Mouse (Mus musculus) heart, postnatal 4 days (tissue): ENCODE results near the gene Pigr. TPM values are rescaled to one million over a fixed set of nuclear protein-coding genes. Genes with fewer than 3 reads are reported as not detected.
A peak's percentile ranks its signal among the peaks of the same experiment; 100 is the strongest.

Experiments used
- DNase-seq: peaks from one replicate; pipeline ENCODE4 v3.0.0; 2021
- total RNA-seq, 2 experiments: library from RNA; stranded (reverse); gene quantifications; 2 replicates each; pipeline ENCODE4 v1.2.3; 2021

Gene Pigr
- total RNA-seq, 2 experiments from 2014 or later = not detected

- DNase-seq = peak; percentile 10
Observed at GRCm38 (mm10) chr1:130877889-130878614, 51.6 kb downstream of the Pigr start.

GRCm38 (mm10) chr1:130879927-130880326 lies 53.4 kb downstream of the Pigr start:
- no peak for DNase-seq

GRCm38 (mm10) chr1:130883146-130883545 lies 56.7 kb downstream of the Pigr start:
- no peak for DNase-seq

- DNase-seq = no peak
Observed at GRCm38 (mm10) chr1:130887354-130887753, 60.9 kb downstream of the Pigr start, which contains the start of gene Il24. Gene Il24, minus strand, starts transcription at chr1:130887454.

- DNase-seq = no peak
Observed at GRCm38 (mm10) chr1:130892446-130892845, 66.0 kb downstream of the Pigr start.

- DNase-seq = no peak
Observed at GRCm38 (mm10) chr1:130893329-130894040, 67.0 kb downstream of the Pigr start.

GRCm38 (mm10) chr1:130894468-130894867 lies 68.0 kb downstream of the Pigr start:
- no peak for DNase-seq

Other genes starting within 250 kb of the Pigr start
- not detected for gene Zp3r, start 197.1 kb upstream of the Pigr start, total RNA-seq
- not detected for gene C4bp, start 165.1 kb upstream of the Pigr start, total RNA-seq
- not detected for gene Gm29427, start 110.9 kb upstream of the Pigr start, total RNA-seq
- gene Yod1, start 109.4 kb upstream of the Pigr start, total RNA-seq = 1 to 10 TPM; 6.4 to 6.5 TPM
- 10 to 100 TPM; 25.6 to 26.0 TPM for gene Pfkfb2, start 97.4 kb upstream of the Pigr start, total RNA-seq
- under 1 TPM; 0.79 to 0.97 TPM for gene AA986860, start 94.7 kb upstream of the Pigr start, total RNA-seq
- under 1 TPM; 0.38 to 0.76 TPM for gene Fcamr, start 25.8 kb upstream of the Pigr start, total RNA-seq
- 1 to 10 TPM in 1 of 2 experiments, under 1 TPM in 1; 0.63 to 1.2 TPM for gene Fcmr, start 39.0 kb downstream of the Pigr start, total RNA-seq
- not detected for gene Il24, start 60.8 kb downstream of the Pigr start, total RNA-seq
- gene Il20, start 84.8 kb downstream of the Pigr start, total RNA-seq = not detected
- gene Il19, start 113.4 kb downstream of the Pigr start, total RNA-seq = not detected
- gene Il10, start 193.2 kb downstream of the Pigr start, total RNA-seq = not detected